ENCODE assay signal across 8 mouse cellular contexts in genomic region chr17:71001067-71001466, GRCm38 (mm10). TPM values are rescaled to one million over a fixed set of nuclear protein-coding genes. Genes with fewer than 3 reads are reported as not detected.
DNase-seq lines count a peak whose midpoint lies in the region; ATAC-seq and TF ChIP-seq lines count a peak whose summit lies in the region.

No protein-coding gene starts in this region.

- peak overlapping the region; percentile 72 for H3K4me3 ChIP-seq in kidney, embryonic 14.5 days (ENCODE audit: low read length)
- peak overlapping the region; percentile 14 for H3K4me3 ChIP-seq in bone marrow, adult 2 months (replicated peaks; ENCODE audit: control insufficient read depth, low read depth, low read length)
- peak overlapping the region; percentile 91 for H3K4me3 ChIP-seq in hindbrain, embryonic 12.5 days
- peak overlapping the region; percentile 86 for H3K4me3 ChIP-seq in midbrain, embryonic 12.5 days

- WGBS in kidney, embryonic 14.5 days, result 10% methylated on average over 6 of the region's 6 CpGs
- WGBS in bone marrow, adult 2 months, result 7% methylated on average over 6 of the region's 6 CpGs
- 16% methylated on average over 6 of the region's 6 CpGs for WGBS in hindbrain, embryonic 12.5 days
- WGBS in midbrain, embryonic 12.5 days, result 15% methylated on average over 6 of the region's 6 CpGs

- H3K27ac ChIP-seq in kidney, embryonic 14.5 days (ENCODE audit: low read depth, low read length), result peak overlapping the region; percentile 100
- no peak overlapping the region for H3K27ac ChIP-seq in bone marrow, adult 2 months (ENCODE audit: control insufficient read depth, insufficient read depth, low read depth, low read length, poor library complexity)
- peak overlapping the region; percentile 95; the same call in 1 of the 2 replicates for H3K27ac ChIP-seq in hindbrain, embryonic 12.5 days
- H3K27ac ChIP-seq in midbrain, embryonic 12.5 days (replicated peaks), result no peak overlapping the region

- ATAC-seq in kidney, embryonic 14.5 days (ENCODE audit: low FRiP score, low TSS enrichment), result no peak
- ATAC-seq in hindbrain, embryonic 12.5 days (ENCODE audit: low FRiP score), result no peak
- no peak for ATAC-seq in midbrain, embryonic 12.5 days (ENCODE audit: low FRiP score, low read depth)

- no peaks in the 10 kb centered on the region for H3K9me3 ChIP-seq in kidney, embryonic 14.5 days (ENCODE audit: control insufficient read depth, low read length)
- no peaks in the 10 kb centered on the region for H3K9me3 ChIP-seq in hindbrain, embryonic 12.5 days (replicated peaks)
- H3K9me3 ChIP-seq in midbrain, embryonic 12.5 days, result no peaks in the 10 kb centered on the region

- no peak for TF ChIP-seq CTCF in bone marrow, adult 2 months (IDR thresholded peaks at IDR 0.05; ENCODE audit: control insufficient read depth, insufficient read depth, low read length)

- no peak for TF ChIP-seq POLR2A in bone marrow, adult 2 months (IDR thresholded peaks at IDR 0.05; ENCODE audit: borderline replicate concordance, control insufficient read depth, low read depth, low read length)

- no peaks in the 10 kb centered on the region for H3K27me3 ChIP-seq in kidney, embryonic 14.5 days (ENCODE audit: control insufficient read depth, insufficient read depth, low read length)
- H3K27me3 ChIP-seq in hindbrain, embryonic 12.5 days, result no peaks in the 10 kb centered on the region
- H3K27me3 ChIP-seq in midbrain, embryonic 12.5 days, result no peaks in the 10 kb centered on the region

- H3K4me1 ChIP-seq in kidney, embryonic 14.5 days (ENCODE audit: control insufficient read depth, insufficient read depth, low read length), result peaks cover 29% of the 10 kb centered on the region
- peaks cover 3% of the 10 kb centered on the region; the same call in 1 of the 2 replicates for H3K4me1 ChIP-seq in bone marrow, adult 2 months (ENCODE audit: control insufficient read depth, insufficient read depth, low read length)
- H3K4me1 ChIP-seq in hindbrain, embryonic 12.5 days, result peaks cover 17% of the 10 kb centered on the region
- H3K4me1 ChIP-seq in midbrain, embryonic 12.5 days, result peaks cover 23% of the 10 kb centered on the region

- peak overlapping the region; percentile 98 for H3K9ac ChIP-seq in kidney, embryonic 14.5 days (ENCODE audit: low read depth, low read length)
- H3K9ac ChIP-seq in hindbrain, embryonic 12.5 days, result peak overlapping the region; percentile 91; the same call in 1 of the 2 replicates
- peak overlapping the region; percentile 84 for H3K9ac ChIP-seq in midbrain, embryonic 12.5 days (replicated peaks)

- DNase-seq in kidney, adult 11 months, result no peak
- no peak for DNase-seq in thymus, postnatal 4 days
- DNase-seq in cerebellum, postnatal 10 days, result no peak
- DNase-seq in cerebellum, postnatal 25 days, result no peak

- H3K36me3 ChIP-seq in kidney, embryonic 14.5 days (ENCODE audit: control insufficient read depth, insufficient read depth, low read length), result peaks cover 5% of the 10 kb centered on the region; the same call in 1 of the 2 replicates
- peaks cover 6% of the 10 kb centered on the region; the same call in 1 of the 2 replicates for H3K36me3 ChIP-seq in hindbrain, embryonic 12.5 days
- peaks cover 4% of the 10 kb centered on the region; the same call in 1 of the 2 replicates for H3K36me3 ChIP-seq in midbrain, embryonic 12.5 days

- H3K4me2 ChIP-seq in kidney, embryonic 14.5 days (replicated peaks; ENCODE audit: low read depth, low read length), result peak overlapping the region; percentile 60
- peak overlapping the region; percentile 79 for H3K4me2 ChIP-seq in hindbrain, embryonic 12.5 days (replicated peaks)
- peak overlapping the region; percentile 60 for H3K4me2 ChIP-seq in midbrain, embryonic 12.5 days (replicated peaks)

RNA-seq across cellular contexts. Expression of gene Myom1, which starts 1.4 kb away (rescaled TPM):
- polyA plus RNA-seq in kidney, embryonic 14.5 days (2014; fragmentation: Nextera tagmentation; extraction: Ambion mirVana), result 3.0 and 3.6 TPM in 2 replicates
- 88.3 and 111 TPM in 2 replicates for polyA plus RNA-seq in bone marrow, adult 2 months (2011; ENCODE audit: insufficient read depth, insufficient read length, low replicate concordance, missing spikeins)
- polyA plus RNA-seq in hindbrain, embryonic 12.5 days (2016; fragmentation: Nextera tagmentation; extraction: Ambion mirVana), result 1.9 and 5.0 TPM in 2 replicates
- polyA plus RNA-seq in midbrain, embryonic 12.5 days (2016; fragmentation: Nextera tagmentation; extraction: Ambion mirVana), result 1.0 and 2.5 TPM in 2 replicates

RNA-seq across cellular contexts. Expression of gene Myl12a, which starts 1.6 kb away (rescaled TPM):
- polyA plus RNA-seq in kidney, embryonic 14.5 days (2014; fragmentation: Nextera tagmentation; extraction: Ambion mirVana), result 648 and 687 TPM in 2 replicates
- 53.9 and 119 TPM in 2 replicates for polyA plus RNA-seq in bone marrow, adult 2 months (2011; ENCODE audit: insufficient read depth, insufficient read length, low replicate concordance, missing spikeins)
- 351 and 382 TPM in 2 replicates for polyA plus RNA-seq in hindbrain, embryonic 12.5 days (2016; fragmentation: Nextera tagmentation; extraction: Ambion mirVana)
- 275 and 332 TPM in 2 replicates for polyA plus RNA-seq in midbrain, embryonic 12.5 days (2016; fragmentation: Nextera tagmentation; extraction: Ambion mirVana)

Comparison
In these comparisons a context has a peak if more than half of its experiments do, and no peak if none do; other contexts are left out.
1. H3K27ac ChIP-seq: peak in kidney, embryonic 14.5 days (single experiment) and hindbrain, embryonic 12.5 days (single experiment); none in bone marrow, adult 2 months (single experiment) and midbrain, embryonic 12.5 days (single experiment).
2. H3K4me3 ChIP-seq: peak in every context shown above with its lines; median percentile 91 in hindbrain, embryonic 12.5 days; 86 in midbrain, embryonic 12.5 days; 72 in kidney, embryonic 14.5 days; 14 in bone marrow, adult 2 months.
3. RNA of gene Myom1, which starts 1.4 kb away (polyA plus RNA-seq): 88.3 to 111 TPM in bone marrow, adult 2 months; 3.0 to 3.6 TPM in kidney, embryonic 14.5 days, 1.0 to 2.5 TPM in midbrain, embryonic 12.5 days and 1.9 to 5.0 TPM in hindbrain, embryonic 12.5 days; every median in the first group is over 10 times any median in the second.
4. Peak in every context shown above with its lines, with median percentiles within 50 percentile points of each other: H3K4me2 ChIP-seq and H3K9ac ChIP-seq.